Mouse (Mus musculus) liver, adult (tissue): ENCODE results near the gene Riiad1.

Source experiments
- GATA4 ChIP-seq: IDR thresholded peaks from 2 replicates; pipeline ENCODE4 v1.6.1; 2014; ENCODE audit warnings: mild to moderate bottlenecking, low read length; ENCODE audit not compliant: insufficient replicate concordance

Gene Riiad1

GRCm38 (mm10) chr3:94480291-94480884 is at the start of gene Riiad1:
Riiad1 (minus strand) TSS chr3:94480341.
- TF ChIP-seq GATA4, result no peak

GRCm38 (mm10) chr3:94526731-94527130 is 46.6 kb upstream of the Riiad1 start:
- TF ChIP-seq GATA4, result no peak

- TF ChIP-seq GATA4, result no peak
Observed at GRCm38 (mm10) chr3:94506664-94507063, 26.5 kb upstream of the Riiad1 start.

GRCm38 (mm10) chr3:94502243-94502642 is 22.1 kb upstream of the Riiad1 start:
- TF ChIP-seq GATA4, result no peak

GRCm38 (mm10) chr3:94497162-94497561 is 17.0 kb upstream of the Riiad1 start:
- no peak for TF ChIP-seq GATA4

- TF ChIP-seq GATA4, result no peak
Observed at GRCm38 (mm10) chr3:94487581-94487980, 7.4 kb upstream of the Riiad1 start.

- no peak for TF ChIP-seq GATA4
Observed at GRCm38 (mm10) chr3:94485922-94486321, 5.8 kb upstream of the Riiad1 start.

GRCm38 (mm10) chr3:94483790-94484439 is 3.8 kb upstream of the Riiad1 start:
- TF ChIP-seq GATA4, result no peak

- no peak for TF ChIP-seq GATA4
Observed at GRCm38 (mm10) chr3:94482764-94483385, 2.7 kb upstream of the Riiad1 start.

GRCm38 (mm10) chr3:94481429-94481828 is 1.3 kb upstream of the Riiad1 start:
- TF ChIP-seq GATA4, result no peak

- TF ChIP-seq GATA4, result no peak
Observed at GRCm38 (mm10) chr3:94479564-94479963, 577 bp downstream of the Riiad1 start.

GRCm38 (mm10) chr3:94478591-94479169 is 1.5 kb downstream of the Riiad1 start:
- TF ChIP-seq GATA4, result no peak

GRCm38 (mm10) chr3:94477981-94478422 is 2.1 kb downstream of the Riiad1 start, which contains the start of gene Celf3:
Celf3 (plus strand) TSS chr3:94478295.
- no peak for TF ChIP-seq GATA4

- TF ChIP-seq GATA4, result no peak
Observed at GRCm38 (mm10) chr3:94477444-94477843, 2.7 kb downstream of the Riiad1 start.

GRCm38 (mm10) chr3:94476301-94477035 is 3.7 kb downstream of the Riiad1 start:
- no peak for TF ChIP-seq GATA4
